Mouse (Mus musculus): ENCODE measurements around the gene Nudcd3. TPM values are rescaled to one million over a fixed set of nuclear protein-coding genes. Genes with fewer than 3 reads are reported as not detected.

Nudcd3 gene
- polyA plus RNA-seq, 1 experiment from 2014 or later = 39.2 TPM

- 54% methylated on average over 6 of the region's 6 CpGs for WGBS
- peaks cover 41% of the 10 kb centered on the region for H3K4me1 ChIP-seq (ENCODE audit: insufficient read depth, low read length)
- H3K27me3 ChIP-seq (ENCODE audit: insufficient read depth, low read length) = no peaks in the 10 kb centered on the region
These were observed 19.3 kb downstream of the Nudcd3 start for GRCm38 (mm10) chr11:6180811-6181399.

GRCm38 (mm10) chr11:6179194-6179593, 21.0 kb downstream of the Nudcd3 start:
- H3K4me2 ChIP-seq (replicated peaks; ENCODE audit: low read depth, low read length) = no peak overlapping the region
- 24% methylated on average over 8 of the region's 8 CpGs for WGBS
- H3K9me3 ChIP-seq (ENCODE audit: low read length) = no peaks in the 10 kb centered on the region
- no peak overlapping the region for H3K4me3 ChIP-seq (ENCODE audit: low read length)
- no peaks in the 10 kb centered on the region for H3K36me3 ChIP-seq (ENCODE audit: insufficient read depth, low read length)
- H3K4me1 ChIP-seq (ENCODE audit: insufficient read depth, low read length) = peaks cover 41% of the 10 kb centered on the region
- H3K27ac ChIP-seq (ENCODE audit: low read length) = peak overlapping the region; percentile 45
- ATAC-seq (ENCODE audit: low FRiP score, low TSS enrichment) = no peak
- H3K9ac ChIP-seq (replicated peaks; ENCODE audit: low read length) = no peak overlapping the region; the same call in 1 of the 2 replicates
- no peaks in the 10 kb centered on the region for H3K27me3 ChIP-seq (ENCODE audit: insufficient read depth, low read length)

More at GRCm38 (mm10) chr11:6180811-6181399, 19.3 kb downstream of the Nudcd3 start:
- no peak overlapping the region for H3K9ac ChIP-seq (replicated peaks; ENCODE audit: low read length)
- H3K4me2 ChIP-seq (replicated peaks; ENCODE audit: low read depth, low read length) = no peak overlapping the region
- no peaks in the 10 kb centered on the region for H3K9me3 ChIP-seq (ENCODE audit: low read length)
- H3K27ac ChIP-seq (ENCODE audit: low read length) = no peak overlapping the region
- ATAC-seq (ENCODE audit: low FRiP score, low TSS enrichment) = no peak; the same call in 1 of the 2 replicates
- H3K4me3 ChIP-seq (ENCODE audit: low read length) = no peak overlapping the region
- H3K36me3 ChIP-seq (ENCODE audit: insufficient read depth, low read length) = no peaks in the 10 kb centered on the region

GRCm38 (mm10) chr11:6178673-6179166, 21.5 kb downstream of the Nudcd3 start:
- WGBS = 14% methylated on average over 2 of the region's 2 CpGs
- Histone ChIP-seq H3K4me2 (replicated peaks; ENCODE audit: low read depth, low read length) (no peak overlapping the region), H3K27me3 (ENCODE audit: insufficient read depth, low read length) (no peaks in the 10 kb centered on the region), H3K4me1 (ENCODE audit: insufficient read depth, low read length) (peaks cover 40% of the 10 kb centered on the region), H3K36me3 (ENCODE audit: insufficient read depth, low read length) (no peaks in the 10 kb centered on the region), H3K9me3 (ENCODE audit: low read length) (no peaks in the 10 kb centered on the region), H3K27ac (ENCODE audit: low read length) (peak overlapping the region; percentile 45), H3K9ac (replicated peaks; ENCODE audit: low read length) (no peak overlapping the region; the same call in 1 of the 2 replicates), H3K4me3 (ENCODE audit: low read length) (no peak overlapping the region)
- ATAC-seq (ENCODE audit: low FRiP score, low TSS enrichment) = peak; percentile 25; the same call in 1 of the 2 replicates

- 39% methylated on average over 8 of the region's 8 CpGs for WGBS
- 0 out of 2 replicates have a peak, but pooled peaks have one; percentile 64 for ATAC-seq (ENCODE audit: low FRiP score, low TSS enrichment)
- H3K27ac ChIP-seq (ENCODE audit: low read length) = peak overlapping the region; percentile 45
- no peak overlapping the region for H3K9ac ChIP-seq (replicated peaks; ENCODE audit: low read length)
- peaks cover 40% of the 10 kb centered on the region for H3K4me1 ChIP-seq (ENCODE audit: insufficient read depth, low read length)
- no peaks in the 10 kb centered on the region for H3K36me3 ChIP-seq (ENCODE audit: insufficient read depth, low read length)
- no peaks in the 10 kb centered on the region for H3K9me3 ChIP-seq (ENCODE audit: low read length)
- no peak overlapping the region for H3K4me2 ChIP-seq (replicated peaks; ENCODE audit: low read depth, low read length)
- H3K4me3 ChIP-seq (ENCODE audit: low read length) = no peak overlapping the region
- no peaks in the 10 kb centered on the region for H3K27me3 ChIP-seq (ENCODE audit: insufficient read depth, low read length)
These were observed 22.3 kb downstream of the Nudcd3 start for GRCm38 (mm10) chr11:6177781-6178420.

- Histone ChIP-seq H3K9ac (replicated peaks; ENCODE audit: low read length) (no peak overlapping the region), H3K4me2 (replicated peaks; ENCODE audit: low read depth, low read length) (no peak overlapping the region), H3K9me3 (ENCODE audit: low read length) (no peaks in the 10 kb centered on the region), H3K4me3 (ENCODE audit: low read length) (no peak overlapping the region), H3K4me1 (ENCODE audit: insufficient read depth, low read length) (peaks cover 40% of the 10 kb centered on the region), H3K27ac (ENCODE audit: low read length) (no peak overlapping the region), H3K27me3 (ENCODE audit: insufficient read depth, low read length) (no peaks in the 10 kb centered on the region), H3K36me3 (ENCODE audit: insufficient read depth, low read length) (no peaks in the 10 kb centered on the region)
- 60% methylated on average over 1 of the region's 1 CpGs for WGBS
- ATAC-seq (ENCODE audit: low FRiP score, low TSS enrichment) = no peak
These were observed 24.7 kb downstream of the Nudcd3 start for GRCm38 (mm10) chr11:6175506-6175905.

GRCm38 (mm10) chr11:6174719-6175118, 25.5 kb downstream of the Nudcd3 start:
- no peak overlapping the region for H3K4me2 ChIP-seq (replicated peaks; ENCODE audit: low read depth, low read length)
- no peak overlapping the region for H3K9ac ChIP-seq (replicated peaks; ENCODE audit: low read length)
- no peak overlapping the region for H3K27ac ChIP-seq (ENCODE audit: low read length)
- no peaks in the 10 kb centered on the region for H3K9me3 ChIP-seq (ENCODE audit: low read length)
- WGBS = 42% methylated on average over 7 of the region's 7 CpGs
- no peaks in the 10 kb centered on the region for H3K36me3 ChIP-seq (ENCODE audit: insufficient read depth, low read length)
- no peak for ATAC-seq (ENCODE audit: low FRiP score, low TSS enrichment)
- no peak overlapping the region for H3K4me3 ChIP-seq (ENCODE audit: low read length)
- peaks cover 36% of the 10 kb centered on the region for H3K4me1 ChIP-seq (ENCODE audit: insufficient read depth, low read length)
- H3K27me3 ChIP-seq (ENCODE audit: insufficient read depth, low read length) = no peaks in the 10 kb centered on the region

- H3K36me3 ChIP-seq (ENCODE audit: insufficient read depth, low read length) = no peaks in the 10 kb centered on the region
These were observed 31.1 kb downstream of the Nudcd3 start for GRCm38 (mm10) chr11:6169041-6169663.

GRCm38 (mm10) chr11:6166351-6166750, 33.9 kb downstream of the Nudcd3 start:
- H3K9me3 ChIP-seq (ENCODE audit: low read length) = no peaks in the 10 kb centered on the region
- WGBS = 92% methylated on average over 12 of the region's 12 CpGs
- H3K4me3 ChIP-seq (ENCODE audit: low read length) = no peak overlapping the region
- H3K27me3 ChIP-seq (ENCODE audit: insufficient read depth, low read length) = no peaks in the 10 kb centered on the region
- no peaks in the 10 kb centered on the region for H3K36me3 ChIP-seq (ENCODE audit: insufficient read depth, low read length)
- H3K4me1 ChIP-seq (ENCODE audit: insufficient read depth, low read length) = no peaks in the 10 kb centered on the region; the same call in 1 of the 2 replicates
- no peak overlapping the region for H3K9ac ChIP-seq (replicated peaks; ENCODE audit: low read length)
- no peak for ATAC-seq (ENCODE audit: low FRiP score, low TSS enrichment)
- H3K27ac ChIP-seq (ENCODE audit: low read length) = no peak overlapping the region
- H3K4me2 ChIP-seq (replicated peaks; ENCODE audit: low read depth, low read length) = no peak overlapping the region

More at GRCm38 (mm10) chr11:6169041-6169663, 31.1 kb downstream of the Nudcd3 start:
- no peak for ATAC-seq (ENCODE audit: low FRiP score, low TSS enrichment)
- Histone ChIP-seq H3K9ac (replicated peaks; ENCODE audit: low read length) (no peak overlapping the region), H3K4me1 (ENCODE audit: insufficient read depth, low read length) (no peaks in the 10 kb centered on the region; the same call in 1 of the 2 replicates), H3K4me2 (replicated peaks; ENCODE audit: low read depth, low read length) (no peak overlapping the region), H3K27ac (ENCODE audit: low read length) (no peak overlapping the region), H3K4me3 (ENCODE audit: low read length) (no peak overlapping the region), H3K27me3 (ENCODE audit: insufficient read depth, low read length) (no peaks in the 10 kb centered on the region), H3K9me3 (ENCODE audit: low read length) (no peaks in the 10 kb centered on the region)
- 85% methylated on average over 2 of the region's 2 CpGs for WGBS

- ATAC-seq (ENCODE audit: low FRiP score, low TSS enrichment) = no peak
- H3K4me3 ChIP-seq (ENCODE audit: low read length) = no peak overlapping the region
These were observed 34.7 kb downstream of the Nudcd3 start for GRCm38 (mm10) chr11:6165391-6166081.

More at GRCm38 (mm10) chr11:6165391-6166081, 34.7 kb downstream of the Nudcd3 start:
- no peaks in the 10 kb centered on the region for H3K9me3 ChIP-seq (ENCODE audit: low read length)
- no peak overlapping the region for H3K4me2 ChIP-seq (replicated peaks; ENCODE audit: low read depth, low read length)
- no peaks in the 10 kb centered on the region for H3K27me3 ChIP-seq (ENCODE audit: insufficient read depth, low read length)
- no peak overlapping the region for H3K27ac ChIP-seq (ENCODE audit: low read length)
- no peak overlapping the region for H3K9ac ChIP-seq (replicated peaks; ENCODE audit: low read length)
- no peaks in the 10 kb centered on the region; the same call in 1 of the 2 replicates for H3K4me1 ChIP-seq (ENCODE audit: insufficient read depth, low read length)
- WGBS = 88% methylated on average over 7 of the region's 7 CpGs
- no peaks in the 10 kb centered on the region for H3K36me3 ChIP-seq (ENCODE audit: insufficient read depth, low read length)

Data from kidney, embryonic 16.5 days (tissue).